Comparison of ENCODE assay signal across 27 mouse cellular contexts in the genomic region with DNA sequence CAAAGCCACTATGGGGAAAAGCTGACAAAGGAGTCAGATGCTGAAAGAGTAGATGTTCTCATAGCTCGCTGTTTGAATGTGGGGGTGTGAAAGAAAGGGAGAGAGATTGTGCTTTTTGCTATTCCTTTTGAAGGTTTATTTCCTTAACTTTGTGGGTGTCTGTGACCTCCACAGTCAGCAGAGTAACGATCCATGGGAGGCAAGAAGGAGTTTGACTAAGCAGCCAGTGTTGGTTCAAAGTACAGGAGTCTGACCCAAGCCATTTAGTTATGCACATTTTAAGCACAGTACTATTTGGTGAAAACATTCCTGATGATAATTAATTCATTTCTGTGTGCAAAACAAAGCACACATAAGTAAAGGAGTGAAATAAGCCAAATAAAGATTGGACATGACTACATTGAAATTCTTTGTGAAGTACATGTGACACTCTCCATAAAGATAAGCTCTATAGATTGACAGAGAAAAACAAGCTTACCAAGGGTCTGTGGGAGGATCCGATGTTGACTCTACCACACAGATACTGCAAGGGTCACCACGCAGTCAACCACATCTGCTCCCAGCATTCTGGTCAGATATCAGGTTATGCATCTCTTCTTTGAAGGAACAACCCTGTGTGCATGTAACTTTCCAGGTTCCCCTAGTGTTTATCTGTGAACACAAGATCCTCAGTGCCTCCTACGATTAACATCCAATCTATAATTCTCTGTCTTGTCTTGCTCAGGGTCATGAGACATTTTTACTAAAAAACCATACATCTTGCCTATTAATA. TPM values are rescaled to one million over a fixed set of nuclear protein-coding genes. Genes with fewer than 3 reads are reported as not detected.
DNase-seq lines count a peak whose midpoint lies in the region; ATAC-seq and TF ChIP-seq lines count a peak whose summit lies in the region.
"Had no signal": no experiment of that assay in that cellular context is flagged by ENCODE, and none has a peak within 500 bp of the region (broad histone marks: within the 10 kb centered on the region; RNA-seq: fewer than 3 reads in every experiment).

No protein-coding gene starts in this region.

- peak; percentile 11 for DNase-seq in G1E (ENCODE audit: low spot score)
- peak; percentile 6 for DNase-seq in kidney, adult 18-20 months
- DNase-seq in spleen, adult 12 weeks (ENCODE audit: low spot score) = no peak
- DNase-seq in heart, embryonic 10.5 days (ENCODE audit: low spot score) = no peak
- DNase-seq: adrenal gland, adult 2 months; cerebellum, adult 8-10 months; embryo, embryonic 11 days; gastrocnemius, postnatal 25 days; heart, adult 18-20 months; heart, postnatal 10 days; liver, embryonic 13.5 days; thymus, postnatal 4 days had no signal

- ATAC-seq in G1E (ENCODE audit: extremely low read depth, insufficient number of reproducible peaks, low FRiP score, poor library complexity, severe bottlenecking) = peak; percentile 93
- peak; percentile 66 for ATAC-seq in kidney, embryonic 15.5 days (replicated peaks; ENCODE audit: low FRiP score)
- ATAC-seq in megakaryocyte progenitor cell, adult 5-6 weeks (replicated peaks; ENCODE audit: poor library complexity) = peak; percentile 44
- ATAC-seq in granulocyte monocyte progenitor cell, adult 5-6 weeks (replicated peaks; ENCODE audit: poor library complexity, severe bottlenecking) = no peak
- ATAC-seq: activated CD4-positive, CD25-positive, alpha-beta regulatory T cell, adult 4 months; CD4-positive, CD25-positive, alpha-beta regulatory T cell, adult 4 months; forebrain, embryonic 14.5 days; intestine, postnatal 0 days had no signal

- peak overlapping the region; percentile 30; the same call in 1 of the 2 replicates for H3K4me3 ChIP-seq in G1E (ENCODE audit: low read depth, low read length)
- no peak overlapping the region for H3K4me3 ChIP-seq in kidney, embryonic 15.5 days (replicated peaks)
- H3K4me3 ChIP-seq in heart, embryonic 10.5 days = no peak overlapping the region
- H3K4me3 ChIP-seq: embryonic facial prominence, embryonic 12.5 days; heart, embryonic 13.5 days; left cerebral cortex, adult 2 months; limb, embryonic 13.5 days; liver, embryonic 13.5 days; lung, embryonic 15.5 days; midbrain, embryonic 12.5 days; neural tube, embryonic 13.5 days had no signal

- H3K27ac ChIP-seq in kidney, embryonic 15.5 days = peak overlapping the region; percentile 32; the same call in 1 of the 2 replicates
- no peak overlapping the region for H3K27ac ChIP-seq in heart, embryonic 10.5 days
- H3K27ac ChIP-seq: embryonic facial prominence, embryonic 12.5 days; heart, embryonic 13.5 days; hindbrain, embryonic 14.5 days; left cerebral cortex, adult 2 months; limb, embryonic 13.5 days; liver, embryonic 13.5 days; lung, embryonic 15.5 days; midbrain, embryonic 12.5 days; neural tube, embryonic 13.5 days had no signal

- H3K27me3 ChIP-seq in G1E (ENCODE audit: insufficient read depth, low read length) = no peaks in the 10 kb centered on the region
- no peaks in the 10 kb centered on the region for H3K27me3 ChIP-seq in kidney, embryonic 15.5 days
- no peaks in the 10 kb centered on the region for H3K27me3 ChIP-seq in heart, embryonic 10.5 days (ENCODE audit: insufficient read depth, poor library complexity, severe bottlenecking)
- H3K27me3 ChIP-seq: embryonic facial prominence, embryonic 12.5 days; heart, embryonic 13.5 days; limb, embryonic 13.5 days; liver, embryonic 13.5 days; lung, embryonic 15.5 days; midbrain, embryonic 12.5 days; neural tube, embryonic 13.5 days had no signal

- no peak for TF ChIP-seq CTCF in G1E (IDR thresholded peaks at IDR 0.05; ENCODE audit: low read depth, low read length)

- H3K4me2 ChIP-seq in kidney, embryonic 15.5 days = no peak overlapping the region
- H3K4me2 ChIP-seq: embryonic facial prominence, embryonic 12.5 days; heart, embryonic 13.5 days; hindbrain, embryonic 14.5 days; limb, embryonic 13.5 days; liver, embryonic 13.5 days; lung, embryonic 15.5 days; midbrain, embryonic 12.5 days; neural tube, embryonic 13.5 days had no signal

- 25% methylated on average over 5 of the region's 5 CpGs for whole genome bisulfite sequencing in kidney, embryonic 15.5 days
- WGBS in heart, embryonic 10.5 days = 63% methylated on average over 5 of the region's 5 CpGs

- peaks cover 66% of the 10 kb centered on the region for H3K4me1 ChIP-seq in G1E (ENCODE audit: insufficient read depth, low read depth, low read length)
- peaks cover 14% of the 10 kb centered on the region for H3K4me1 ChIP-seq in kidney, embryonic 15.5 days
- peaks cover 11% of the 10 kb centered on the region; the same call in 1 of the 2 replicates for H3K4me1 ChIP-seq in heart, embryonic 10.5 days
- H3K4me1 ChIP-seq: embryonic facial prominence, embryonic 12.5 days; lung, embryonic 15.5 days; midbrain, embryonic 12.5 days; neural tube, embryonic 13.5 days had no signal

- no peak overlapping the region for H3K9ac ChIP-seq in kidney, embryonic 15.5 days
- H3K9ac ChIP-seq: embryonic facial prominence, embryonic 12.5 days; heart, embryonic 13.5 days; hindbrain, embryonic 14.5 days; limb, embryonic 13.5 days; liver, embryonic 13.5 days; lung, embryonic 15.5 days; midbrain, embryonic 12.5 days; neural tube, embryonic 13.5 days had no signal

- no peaks in the 10 kb centered on the region for H3K9me3 ChIP-seq in G1E (replicated peaks)
- H3K9me3 ChIP-seq in kidney, embryonic 15.5 days (replicated peaks) = no peaks in the 10 kb centered on the region
- H3K9me3 ChIP-seq in heart, embryonic 10.5 days = no peaks in the 10 kb centered on the region
- H3K9me3 ChIP-seq: embryonic facial prominence, embryonic 12.5 days; heart, embryonic 13.5 days; limb, embryonic 13.5 days; liver, embryonic 13.5 days; lung, embryonic 15.5 days; midbrain, embryonic 12.5 days; neural tube, embryonic 13.5 days had no signal

- H3K36me3 ChIP-seq in G1E (replicated peaks) = no peaks in the 10 kb centered on the region
- no peaks in the 10 kb centered on the region for H3K36me3 ChIP-seq in kidney, embryonic 15.5 days
- no peaks in the 10 kb centered on the region for H3K36me3 ChIP-seq in heart, embryonic 10.5 days
- H3K36me3 ChIP-seq: embryonic facial prominence, embryonic 12.5 days; heart, embryonic 13.5 days; limb, embryonic 13.5 days; liver, embryonic 13.5 days; lung, embryonic 15.5 days; midbrain, embryonic 12.5 days; neural tube, embryonic 13.5 days had no signal

RNA-seq across cellular contexts. Expression of a gene that starts 56.2 kb away (rescaled TPM):
- 814 and 860 TPM in 2 replicates for total RNA-seq in G1E (2014; fragmentation: Nextera tagmentation)
- 3,552 and 3,752 TPM in 2 replicates for total RNA-seq in G1E (2017)
- polyA plus RNA-seq in G1E (2012) = 3,787 and 4,050 TPM in 2 replicates
- polyA plus RNA-seq in kidney, embryonic 15.5 days (2015; fragmentation: Nextera tagmentation; extraction: Ambion mirVana) = 2,163 and 2,393 TPM in 2 replicates
- total RNA-seq in megakaryocyte progenitor cell, adult 5-6 weeks (2015) = 1,493 and 1,629 TPM in 2 replicates
- 1,461 and 1,542 TPM in 2 replicates for total RNA-seq in megakaryocyte progenitor cell, adult 5-6 weeks (2017)
- polyA plus RNA-seq in heart, embryonic 10.5 days (2016; fragmentation: Nextera tagmentation; extraction: Ambion mirVana) = 1,437 and 1,931 TPM in 2 replicates
- 1,151 and 1,351 TPM in 2 replicates for total RNA-seq in granulocyte monocyte progenitor cell, adult 5-6 weeks (2014; fragmentation: Nextera tagmentation)
- 1,517 and 1,875 TPM in 2 replicates for total RNA-seq in granulocyte monocyte progenitor cell, adult 5-6 weeks (2017)

RNA-seq across cellular contexts. Expression of a gene that starts 59.4 kb away (rescaled TPM):
- 23.8 and 27.8 TPM in 2 replicates for total RNA-seq in G1E (2014; fragmentation: Nextera tagmentation)
- 13.0 and 14.4 TPM in 2 replicates for total RNA-seq in G1E (2017)
- 2.0 and 2.4 TPM in 2 replicates for polyA plus RNA-seq in G1E (2012)
- polyA plus RNA-seq in kidney, embryonic 15.5 days (2015; fragmentation: Nextera tagmentation; extraction: Ambion mirVana) = 10.1 and 10.8 TPM in 2 replicates
- 4.5 and 7.3 TPM in 2 replicates for total RNA-seq in megakaryocyte progenitor cell, adult 5-6 weeks (2015)
- 5.4 and 6.2 TPM in 2 replicates for total RNA-seq in megakaryocyte progenitor cell, adult 5-6 weeks (2017)
- polyA plus RNA-seq in heart, embryonic 10.5 days (2016; fragmentation: Nextera tagmentation; extraction: Ambion mirVana) = 11.1 and 12.9 TPM in 2 replicates
- 6.2 and 7.4 TPM in 2 replicates for total RNA-seq in granulocyte monocyte progenitor cell, adult 5-6 weeks (2014; fragmentation: Nextera tagmentation)
- 4.8 and 7.1 TPM in 2 replicates for total RNA-seq in granulocyte monocyte progenitor cell, adult 5-6 weeks (2017)

Comparison
In these comparisons a context has a peak if more than half of its experiments do, and no peak if none do; other contexts are left out.
1. DNase-seq: peak in G1E (single experiment) and kidney, adult 18-20 months (single experiment); none in spleen, adult 12 weeks (single experiment) and heart, embryonic 10.5 days (single experiment).